Mouse (Mus musculus) large intestine, adult 2 months (tissue): Measurements from ENCODE around the gene Cntrl. TPM values are rescaled to one million over a fixed set of nuclear protein-coding genes. Genes with fewer than 3 reads are reported as not detected.
A peak's percentile ranks its signal among the peaks of the same experiment; 100 is the strongest.

Source experiments
- DNase-seq: peaks from one replicate; pipeline ENCODE4 v3.0.0-alpha.2; 2012; ENCODE audit warnings: low read depth, low spot score
- WGBS: fragments of 180-500 bp; shearing (Covaris S2); methylation state at CpG from one replicate; pipeline ENCODE4 v1.1.7; 2018; 5-methylcytosine and 5-hydroxymethylcytosine counted together
- polyA plus RNA-seq: library from polyadenylated mRNA; depleted of rRNA; stranded (reverse); fragments of >200 nt; gene quantifications from 2 replicates; pipeline ENCODE4 v1.2.3, GENCODE M21; 2012

The Cntrl gene
- polyA plus RNA-seq, 1 experiment = 11.1 TPM

GRCm38 (mm10) chr2:35169452-35169851 is 60.2 kb downstream of the Cntrl start:
- 92% methylated on average over 2 of the region's 2 CpGs for WGBS
- DNase-seq = no peak

- WGBS = 73% methylated on average over 10 of the region's 10 CpGs
- no peak for DNase-seq
Measured at GRCm38 (mm10) chr2:35171341-35171861, 62.1 kb downstream of the Cntrl start.

GRCm38 (mm10) chr2:35172246-35172645 is 63.0 kb downstream of the Cntrl start:
- WGBS = 87% methylated on average over 4 of the region's 4 CpGs
- no peak for DNase-seq

- no peak for DNase-seq
- 89% methylated on average over 5 of the region's 5 CpGs for WGBS
Measured at GRCm38 (mm10) chr2:35173666-35174065, 64.4 kb downstream of the Cntrl start.

GRCm38 (mm10) chr2:35174100-35174499 is 64.8 kb downstream of the Cntrl start:
- WGBS = 40% methylated on average over 5 of the region's 5 CpGs
- no peak for DNase-seq

- WGBS = 86% methylated on average over 12 of the region's 12 CpGs
Measured at GRCm38 (mm10) chr2:35175281-35176065, 66.2 kb downstream of the Cntrl start.

GRCm38 (mm10) chr2:35178153-35178552 is 68.9 kb downstream of the Cntrl start:
- DNase-seq = no peak
- 68% methylated on average over 3 of the region's 3 CpGs for WGBS

More at GRCm38 (mm10) chr2:35175281-35176065, 66.2 kb downstream of the Cntrl start:
- DNase-seq = no peak

- no peak for DNase-seq
- WGBS = 84% methylated on average over 6 of the region's 6 CpGs
Measured at GRCm38 (mm10) chr2:35183115-35183673, 73.9 kb downstream of the Cntrl start.

- no peak for DNase-seq
- WGBS = 69% methylated on average over 5 of the region's 5 CpGs
Measured at GRCm38 (mm10) chr2:35188929-35189328, 79.6 kb downstream of the Cntrl start.

- WGBS = 74% methylated on average over 1 of the region's 1 CpGs
- DNase-seq = no peak
Measured at GRCm38 (mm10) chr2:35193976-35194375, 84.7 kb downstream of the Cntrl start.

- 31% methylated on average over 6 of the region's 6 CpGs for WGBS
- DNase-seq = no peak
Measured at GRCm38 (mm10) chr2:35195626-35196544, 86.6 kb downstream of the Cntrl start.

- DNase-seq = no peak
- WGBS = 2% methylated on average over 5 of the region's 5 CpGs
Measured at GRCm38 (mm10) chr2:35199541-35199940, 90.2 kb downstream of the Cntrl start.

- DNase-seq = no peak
- under 1% methylated on average over 90 of the region's 90 CpGs for WGBS
Measured at GRCm38 (mm10) chr2:35199971-35200897, 90.9 kb downstream of the Cntrl start.

- peak; percentile 88 for DNase-seq
- under 1% methylated on average over 47 of the region's 47 CpGs for WGBS
Measured at GRCm38 (mm10) chr2:35200898-35201668, 91.8 kb downstream of the Cntrl start, which contains the start of gene Rab14. Gene Rab14 (minus strand): TSS chr2:35201120.

GRCm38 (mm10) chr2:35203729-35204128 is 94.4 kb downstream of the Cntrl start:
- no peak for DNase-seq

GRCm38 (mm10) chr2:35206761-35207160 is 97.5 kb downstream of the Cntrl start:
- no peak for DNase-seq
- 91% methylated on average over 3 of the region's 3 CpGs for WGBS

- 65% methylated on average over 3 of the region's 3 CpGs for WGBS
- no peak for DNase-seq
Measured at GRCm38 (mm10) chr2:35208054-35208453, 98.8 kb downstream of the Cntrl start.
